13 mouse cellular contexts compared by ENCODE assay signal in genomic region chr15:26718390-26719036, GRCm38 (mm10).
DNase-seq lines count a peak whose midpoint lies in the region; ATAC-seq lines count a peak whose summit lies in the region.
"Had no signal": no experiment of that assay in that cellular context is flagged by ENCODE, and none has a peak within 500 bp of the region (broad histone marks: within the 10 kb centered on the region; RNA-seq: fewer than 3 reads in every experiment).

No protein-coding gene starts in this region.

- no peaks in the 10 kb centered on the region for H3K9me3 ChIP-seq in intestine, embryonic 14.5 days (ENCODE audit: control insufficient read depth, low read length)
- no peaks in the 10 kb centered on the region for H3K9me3 ChIP-seq in intestine, embryonic 15.5 days
- H3K9me3 ChIP-seq in embryonic facial prominence, embryonic 15.5 days (replicated peaks) = no peaks in the 10 kb centered on the region
- H3K9me3 ChIP-seq: forebrain, embryonic 13.5 days had no signal

- H3K36me3 ChIP-seq in intestine, embryonic 14.5 days (ENCODE audit: control insufficient read depth, insufficient read depth, low read length) = no peaks in the 10 kb centered on the region
- no peaks in the 10 kb centered on the region for H3K36me3 ChIP-seq in intestine, embryonic 15.5 days
- no peaks in the 10 kb centered on the region for H3K36me3 ChIP-seq in embryonic facial prominence, embryonic 15.5 days

- H3K27ac ChIP-seq in intestine, embryonic 14.5 days (ENCODE audit: low read depth) = peak overlapping the region; percentile 72
- no peak overlapping the region for H3K27ac ChIP-seq in intestine, embryonic 15.5 days
- H3K27ac ChIP-seq in embryonic facial prominence, embryonic 15.5 days (replicated peaks) = peak overlapping the region; percentile 73
- H3K27ac ChIP-seq: forebrain, embryonic 13.5 days had no signal

- peaks cover 22% of the 10 kb centered on the region for H3K4me1 ChIP-seq in intestine, embryonic 14.5 days (replicated peaks; ENCODE audit: control insufficient read depth, insufficient read depth, low read length)
- H3K4me1 ChIP-seq in intestine, embryonic 15.5 days (replicated peaks) = peaks cover 7% of the 10 kb centered on the region
- peaks cover 27% of the 10 kb centered on the region for H3K4me1 ChIP-seq in embryonic facial prominence, embryonic 15.5 days

- ATAC-seq in intestine, embryonic 14.5 days (replicated peaks; ENCODE audit: low FRiP score, low TSS enrichment, low read depth) = no peak
- no peak for ATAC-seq in intestine, embryonic 15.5 days
- no peak for ATAC-seq in embryonic facial prominence, embryonic 15.5 days (ENCODE audit: insufficient number of reproducible peaks, low FRiP score, low TSS enrichment, low read depth)
- ATAC-seq: forebrain, embryonic 13.5 days had no signal

- H3K9ac ChIP-seq in intestine, embryonic 14.5 days (ENCODE audit: low read length) = no peak overlapping the region
- H3K9ac ChIP-seq in intestine, embryonic 15.5 days = no peak overlapping the region
- H3K9ac ChIP-seq in embryonic facial prominence, embryonic 15.5 days = no peak overlapping the region
- H3K9ac ChIP-seq: forebrain, embryonic 13.5 days had no signal

- H3K4me3 ChIP-seq in intestine, embryonic 14.5 days (ENCODE audit: low read depth, low read length) = no peak overlapping the region
- H3K4me3 ChIP-seq in intestine, embryonic 15.5 days (replicated peaks) = no peak overlapping the region
- H3K4me3 ChIP-seq in embryonic facial prominence, embryonic 15.5 days (replicated peaks) = no peak overlapping the region
- H3K4me3 ChIP-seq: forebrain, embryonic 13.5 days had no signal

- WGBS in intestine, embryonic 14.5 days = 16% methylated on average over 5 of the region's 5 CpGs
- 25% methylated on average over 5 of the region's 5 CpGs for WGBS in intestine, embryonic 15.5 days
- WGBS in embryonic facial prominence, embryonic 15.5 days = 11% methylated on average over 5 of the region's 5 CpGs

- DNase-seq in adrenal gland, postnatal 10 days = peak; percentile 8
- DNase-seq in adrenal gland, postnatal 4 days (ENCODE audit: low spot score in 2 of 2) = no peak
- no peak for DNase-seq in intestine, embryonic 14.5 days (ENCODE audit: low spot score)
- DNase-seq in mesoderm, embryonic 11.5 days (ENCODE audit: low read depth, low spot score) = peak; percentile 54
- no peak for DNase-seq in cerebellum, postnatal 14 days
- DNase-seq in layer of hippocampus, adult 9-11 months = no peak
- DNase-seq: cerebellum, postnatal 36 days; kidney, adult 8-10 months; lung, adult 18-20 months had no signal

- no peaks in the 10 kb centered on the region for H3K27me3 ChIP-seq in intestine, embryonic 14.5 days (replicated peaks; ENCODE audit: control insufficient read depth, insufficient read depth, low read length)
- H3K27me3 ChIP-seq in intestine, embryonic 15.5 days (replicated peaks) = no peaks in the 10 kb centered on the region
- H3K27me3 ChIP-seq in embryonic facial prominence, embryonic 15.5 days = no peaks in the 10 kb centered on the region
- H3K27me3 ChIP-seq: forebrain, embryonic 13.5 days had no signal

- H3K4me2 ChIP-seq in intestine, embryonic 14.5 days (ENCODE audit: low read length) = no peak overlapping the region
- no peak overlapping the region for H3K4me2 ChIP-seq in intestine, embryonic 15.5 days (replicated peaks)
- H3K4me2 ChIP-seq in embryonic facial prominence, embryonic 15.5 days (replicated peaks) = no peak overlapping the region
- H3K4me2 ChIP-seq: forebrain, embryonic 13.5 days; midbrain, embryonic 11.5 days had no signal

Comparison
In these comparisons a context has a peak if more than half of its experiments do, and no peak if none do; other contexts are left out.
1. DNase-seq: peak in adrenal gland, postnatal 10 days (single experiment) and mesoderm, embryonic 11.5 days (single experiment); none in adrenal gland, postnatal 4 days (0 of 2), intestine, embryonic 14.5 days (single experiment), cerebellum, postnatal 14 days (0 of 2) and layer of hippocampus, adult 9-11 months (single experiment).